Mouse (Mus musculus): ENCODE data around the gene Elf2. TPM values are rescaled to one million over a fixed set of nuclear protein-coding genes. Genes with fewer than 3 reads are reported as not detected.

Gene Elf2
- polyA plus RNA-seq, 1 experiment from 2014 or later, result 30.0 TPM

GRCm38 (mm10) chr3:51302971-51303476, 37.4 kb downstream of the Elf2 start:
- no peak for ATAC-seq (ENCODE audit: low FRiP score)
- 92% methylated on average over 3 of the region's 3 CpGs for WGBS

GRCm38 (mm10) chr3:51301583-51301982, 38.9 kb downstream of the Elf2 start:
- H3K9ac ChIP-seq (replicated peaks), result no peak overlapping the region
- no peak overlapping the region for H3K27ac ChIP-seq (replicated peaks)
- 88% methylated on average over 6 of the region's 6 CpGs for whole genome bisulfite sequencing
- no peak for ATAC-seq (ENCODE audit: low FRiP score)
- peaks cover 4% of the 10 kb centered on the region; the same call in 1 of the 2 replicates for H3K36me3 ChIP-seq
- no peak overlapping the region for H3K4me2 ChIP-seq
- H3K9me3 ChIP-seq (replicated peaks), result no peaks in the 10 kb centered on the region
- no peaks in the 10 kb centered on the region for H3K27me3 ChIP-seq (replicated peaks)
- no peak overlapping the region for H3K4me3 ChIP-seq (replicated peaks)
- no peaks in the 10 kb centered on the region for H3K4me1 ChIP-seq

More at GRCm38 (mm10) chr3:51302971-51303476, 37.4 kb downstream of the Elf2 start:
- H3K9ac ChIP-seq (replicated peaks), result no peak overlapping the region
- H3K4me1 ChIP-seq, result no peaks in the 10 kb centered on the region
- H3K4me2 ChIP-seq, result no peak overlapping the region
- no peaks in the 10 kb centered on the region for H3K9me3 ChIP-seq (replicated peaks)
- no peaks in the 10 kb centered on the region for H3K27me3 ChIP-seq (replicated peaks)
- no peak overlapping the region for H3K27ac ChIP-seq (replicated peaks)
- H3K4me3 ChIP-seq (replicated peaks), result no peak overlapping the region
- peaks cover 8% of the 10 kb centered on the region; the same call in 1 of the 2 replicates for H3K36me3 ChIP-seq

DNA sequence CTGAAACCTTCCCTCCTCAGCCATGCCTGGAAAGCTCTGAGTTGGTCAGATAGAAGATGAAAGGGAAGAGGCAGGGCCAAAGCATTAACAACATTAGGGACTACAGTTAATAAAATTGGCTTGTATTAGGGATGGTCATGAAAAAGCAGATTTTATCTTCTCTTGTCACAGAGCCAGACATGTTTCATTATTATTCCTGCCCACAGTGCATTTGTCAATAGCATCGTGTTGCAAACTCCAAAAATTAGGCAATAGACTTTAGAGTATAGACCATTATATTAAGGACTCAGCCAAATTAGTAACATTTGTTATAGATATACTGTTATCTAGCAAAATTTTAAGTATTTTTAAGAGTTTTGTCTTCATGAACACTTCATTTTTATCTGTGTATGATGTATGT, 43.7 kb downstream of the Elf2 start:
- no peak overlapping the region for H3K9ac ChIP-seq (replicated peaks)
- no peaks in the 10 kb centered on the region for H3K36me3 ChIP-seq
- WGBS, result 66% methylated on average over 1 of the region's 1 CpGs
- no peaks in the 10 kb centered on the region for H3K9me3 ChIP-seq (replicated peaks)
- no peaks in the 10 kb centered on the region for H3K4me1 ChIP-seq
- H3K4me2 ChIP-seq, result no peak overlapping the region
- H3K4me3 ChIP-seq (replicated peaks), result no peak overlapping the region
- H3K27ac ChIP-seq (replicated peaks), result no peak overlapping the region
- no peak for ATAC-seq (ENCODE audit: low FRiP score)
- no peaks in the 10 kb centered on the region for H3K27me3 ChIP-seq (replicated peaks)

- Histone ChIP-seq H3K9ac (replicated peaks) (no peak overlapping the region), H3K27me3 (replicated peaks) (no peaks in the 10 kb centered on the region), H3K36me3 (no peaks in the 10 kb centered on the region), H3K4me2 (no peak overlapping the region), H3K4me3 (replicated peaks) (no peak overlapping the region), H3K27ac (replicated peaks) (no peak overlapping the region), H3K9me3 (replicated peaks) (no peaks in the 10 kb centered on the region), H3K4me1 (no peaks in the 10 kb centered on the region)
- no peak for ATAC-seq (ENCODE audit: low FRiP score)
- WGBS, result 56% methylated on average over 2 of the region's 2 CpGs
These were observed 45.2 kb downstream of the Elf2 start for GRCm38 (mm10) chr3:51295225-51295624.

DNA sequence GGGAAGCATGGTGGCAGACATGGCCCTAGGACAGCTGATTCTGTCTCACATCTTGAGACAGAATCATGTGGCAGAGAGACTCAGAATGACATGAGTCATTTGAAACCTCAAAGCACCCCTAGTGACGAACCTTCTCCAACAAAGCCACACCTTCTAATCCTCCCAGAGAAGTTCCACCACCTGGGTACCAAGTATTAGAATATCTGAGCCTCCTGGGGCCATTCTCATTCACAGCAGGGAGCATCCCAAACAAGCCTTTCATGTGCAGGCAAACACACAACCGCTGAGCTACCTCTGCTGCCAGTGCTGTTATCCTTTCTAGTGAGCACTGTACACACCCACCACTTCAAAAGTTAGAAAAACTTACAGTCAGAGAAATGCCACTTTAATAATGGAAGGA, 46.2 kb downstream of the Elf2 start:
- Histone ChIP-seq H3K4me3 (replicated peaks) (no peak overlapping the region), H3K9ac (replicated peaks) (no peak overlapping the region), H3K36me3 (no peaks in the 10 kb centered on the region), H3K27ac (replicated peaks) (no peak overlapping the region), H3K4me2 (no peak overlapping the region), H3K4me1 (peaks cover 3% of the 10 kb centered on the region; the same call in 1 of the 2 replicates), H3K27me3 (replicated peaks) (no peaks in the 10 kb centered on the region), H3K9me3 (replicated peaks) (no peaks in the 10 kb centered on the region)
- no peak for ATAC-seq (ENCODE audit: low FRiP score)
- 34% methylated on average over 2 of the region's 2 CpGs for WGBS

DNA sequence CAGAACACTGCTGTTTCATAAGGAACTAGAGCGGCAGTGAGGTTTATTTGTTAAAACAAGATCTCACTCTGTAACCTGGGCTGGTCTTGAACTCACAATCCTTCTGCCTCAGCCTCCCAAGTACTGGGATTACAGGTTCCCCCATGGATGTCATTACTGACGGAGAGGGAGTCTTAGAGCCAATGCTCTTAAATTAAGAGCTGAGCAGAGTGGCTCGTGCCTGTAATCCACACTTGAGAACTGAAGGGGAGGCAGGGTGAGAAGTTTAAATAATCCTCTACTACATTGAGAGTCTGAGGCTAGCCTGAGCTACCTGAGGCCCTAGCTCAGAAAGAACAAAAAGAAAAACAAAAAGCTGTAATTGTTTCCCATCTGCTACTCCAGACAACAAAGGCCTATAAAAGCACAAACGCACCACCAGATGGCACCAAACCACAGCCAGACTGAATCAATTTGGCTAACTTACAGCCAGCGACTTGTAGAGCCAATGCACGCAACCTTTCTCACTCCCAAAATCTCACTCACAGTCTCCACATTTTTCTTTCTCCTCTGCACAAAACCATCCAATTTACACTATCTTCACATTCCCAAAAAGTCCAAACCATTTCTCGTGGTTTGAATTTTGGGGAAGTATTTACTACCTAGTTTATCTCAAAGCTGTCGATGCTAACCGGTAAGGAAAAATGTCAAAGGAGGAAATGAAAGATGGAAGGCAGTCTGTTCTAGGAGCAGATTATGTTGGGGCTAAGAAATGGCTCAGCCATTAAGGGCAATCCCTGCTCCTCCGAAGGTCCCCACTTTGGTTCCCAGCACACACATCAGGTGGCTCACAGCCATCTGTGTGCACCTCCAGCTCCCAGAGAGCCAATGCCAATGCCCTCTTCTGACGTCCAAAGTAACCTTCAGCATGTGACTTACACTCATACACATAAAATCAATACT, 51.3 kb downstream of the Elf2 start:
- Histone ChIP-seq H3K36me3 (no peaks in the 10 kb centered on the region), H3K4me1 (peaks cover 3% of the 10 kb centered on the region; the same call in 1 of the 2 replicates), H3K27me3 (replicated peaks) (no peaks in the 10 kb centered on the region), H3K27ac (replicated peaks) (peak overlapping the region; percentile 54), H3K9me3 (replicated peaks) (no peaks in the 10 kb centered on the region), H3K4me2 (no peak overlapping the region), H3K9ac (replicated peaks) (no peak overlapping the region), H3K4me3 (replicated peaks) (no peak overlapping the region)
- peak; percentile 82; the same call in 1 of the 2 replicates for ATAC-seq (ENCODE audit: low FRiP score)
- 49% methylated on average over 11 of the region's 11 CpGs for WGBS

DNA sequence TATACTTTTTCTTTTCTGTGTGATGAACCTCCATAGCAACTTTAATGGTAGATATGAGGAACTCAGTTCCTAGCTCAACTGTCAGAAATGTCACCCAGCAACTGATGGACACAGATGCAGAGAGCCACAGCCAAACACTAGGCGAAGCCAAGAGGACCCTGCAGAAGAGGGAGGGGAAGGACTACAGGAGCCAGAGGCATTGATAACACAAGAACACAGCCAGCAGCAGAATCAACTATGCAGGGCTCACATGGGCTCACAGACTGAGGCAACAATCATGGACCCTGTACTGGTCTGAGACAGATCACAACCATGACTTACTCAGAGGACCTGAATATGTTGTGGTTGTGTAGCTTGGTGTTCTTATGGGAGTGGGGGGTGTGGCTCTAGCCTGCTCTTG, 56.1 kb downstream of the Elf2 start:
- no peak overlapping the region for H3K4me2 ChIP-seq
- 64% methylated on average over 1 of the region's 1 CpGs for WGBS
- no peak for ATAC-seq (ENCODE audit: low FRiP score)
- H3K4me1 ChIP-seq, result peaks cover 2% of the 10 kb centered on the region; the same call in 1 of the 2 replicates
- no peaks in the 10 kb centered on the region for H3K9me3 ChIP-seq (replicated peaks)
- H3K9ac ChIP-seq (replicated peaks), result no peak overlapping the region
- no peaks in the 10 kb centered on the region for H3K36me3 ChIP-seq
- no peak overlapping the region for H3K4me3 ChIP-seq (replicated peaks)
- H3K27me3 ChIP-seq (replicated peaks), result no peaks in the 10 kb centered on the region
- no peak overlapping the region for H3K27ac ChIP-seq (replicated peaks)

DNA sequence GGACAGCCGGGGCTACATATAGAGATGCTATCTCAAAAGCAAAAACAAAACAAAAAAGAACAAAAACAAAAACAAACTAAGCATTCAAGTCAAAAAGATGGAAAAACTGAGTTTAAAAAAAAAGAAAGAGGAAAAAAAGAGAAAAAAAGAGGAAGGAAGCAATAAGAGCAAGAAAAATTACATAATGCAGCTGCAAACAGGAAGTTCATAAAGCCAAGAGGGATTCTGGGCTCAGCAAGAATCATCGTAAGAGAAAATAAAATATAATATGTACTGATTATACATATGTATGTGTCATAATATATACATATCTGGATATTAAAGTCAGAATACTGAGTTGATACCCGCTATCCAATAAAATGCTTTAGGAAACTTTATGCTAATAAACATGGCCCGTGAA, 58.7 kb downstream of the Elf2 start:
- H3K36me3 ChIP-seq, result no peaks in the 10 kb centered on the region
- no peak overlapping the region for H3K4me3 ChIP-seq (replicated peaks)
- no peak for ATAC-seq (ENCODE audit: low FRiP score)
- H3K9me3 ChIP-seq (replicated peaks), result no peaks in the 10 kb centered on the region
- no peak overlapping the region for H3K27ac ChIP-seq (replicated peaks)
- 0 out of 2 replicates have a peak, but pooled peaks cover 10% of the 10 kb centered on the region for H3K4me1 ChIP-seq
- H3K4me2 ChIP-seq, result no peak overlapping the region
- H3K27me3 ChIP-seq (replicated peaks), result no peaks in the 10 kb centered on the region
- no peak overlapping the region for H3K9ac ChIP-seq (replicated peaks)
- 97% methylated on average over 4 of the region's 4 CpGs for WGBS

DNA sequence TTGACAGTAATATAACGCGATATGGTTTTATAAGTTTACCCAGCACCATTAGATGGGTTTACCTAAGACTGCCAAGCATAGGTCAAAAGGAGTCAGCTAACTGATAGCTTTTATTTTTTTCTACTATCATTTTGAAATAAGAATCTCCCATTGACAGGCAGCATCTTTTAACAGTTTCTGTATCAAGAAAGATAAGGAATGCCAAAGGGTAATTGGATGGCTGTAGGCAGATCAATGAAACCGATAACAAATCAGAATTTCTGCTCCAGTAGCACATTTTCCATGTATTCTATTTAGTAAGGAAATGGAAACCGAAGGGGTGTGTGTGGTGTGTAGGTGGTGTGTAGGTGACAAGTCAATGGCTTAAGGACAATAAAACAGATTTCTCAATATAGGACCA, 62.0 kb downstream of the Elf2 start:
- Histone ChIP-seq H3K4me3 (replicated peaks) (no peak overlapping the region), H3K27ac (replicated peaks) (no peak overlapping the region), H3K4me1 (peaks cover 21% of the 10 kb centered on the region), H3K36me3 (no peaks in the 10 kb centered on the region), H3K27me3 (replicated peaks) (no peaks in the 10 kb centered on the region), H3K9ac (replicated peaks) (no peak overlapping the region), H3K9me3 (replicated peaks) (no peaks in the 10 kb centered on the region), H3K4me2 (no peak overlapping the region)
- 77% methylated on average over 4 of the region's 4 CpGs for WGBS
- no peak for ATAC-seq (ENCODE audit: low FRiP score)

GRCm38 (mm10) chr3:51277201-51278150, 63.0 kb downstream of the Elf2 start:
- Histone ChIP-seq H3K4me1 (peaks cover 21% of the 10 kb centered on the region), H3K9ac (replicated peaks) (peak overlapping the region; percentile 75), H3K9me3 (replicated peaks) (no peaks in the 10 kb centered on the region), H3K4me3 (replicated peaks) (peak overlapping the region; percentile 97), H3K27ac (replicated peaks) (peak overlapping the region; percentile 96), H3K27me3 (replicated peaks) (no peaks in the 10 kb centered on the region), H3K4me2 (peak overlapping the region; percentile 78), H3K36me3 (no peaks in the 10 kb centered on the region)
- under 1% methylated on average over 75 of the region's 75 CpGs for WGBS
- peak; percentile 66 for ATAC-seq (ENCODE audit: low FRiP score)

- ATAC-seq (ENCODE audit: low FRiP score), result peak; percentile 34
- Histone ChIP-seq H3K4me1 (peaks cover 21% of the 10 kb centered on the region), H3K9ac (replicated peaks) (peak overlapping the region; percentile 75), H3K9me3 (replicated peaks) (no peaks in the 10 kb centered on the region), H3K36me3 (no peaks in the 10 kb centered on the region), H3K4me2 (peak overlapping the region; percentile 78), H3K27me3 (replicated peaks) (no peaks in the 10 kb centered on the region), H3K27ac (replicated peaks) (peak overlapping the region; percentile 96), H3K4me3 (replicated peaks) (peak overlapping the region; percentile 97)
- under 1% methylated on average over 83 of the region's 93 CpGs for WGBS
These were observed 63.9 kb downstream of the Elf2 start for GRCm38 (mm10) chr3:51276421-51277111.
